In genomic region chr17:87877207-87878073, GRCm38 (mm10) we compare ENCODE assay signal across 8 mouse cellular contexts. TPM values are rescaled to one million over a fixed set of nuclear protein-coding genes. Genes with fewer than 3 reads are reported as not detected.
DNase-seq lines count a peak whose midpoint lies in the region; ATAC-seq and TF ChIP-seq lines count a peak whose summit lies in the region.
"Had no signal": no experiment of that assay in that cellular context is flagged by ENCODE, and none has a peak within 500 bp of the region (broad histone marks: within the 10 kb centered on the region; RNA-seq: fewer than 3 reads in every experiment).

No protein-coding gene starts in this region.

- no peak overlapping the region for H3K9ac ChIP-seq in MEL (ENCODE audit: control insufficient read depth, low read depth, low read length, poor library complexity, severe bottlenecking)
- no peak overlapping the region for H3K9ac ChIP-seq in embryonic facial prominence, embryonic 15.5 days

- no peak for DNase-seq in MEL (ENCODE audit: low read depth, low spot score)
- peak; percentile 82 for DNase-seq in brain, adult 2 months (ENCODE audit: low read depth, low spot score)
- peak; percentile 62 to 68 for DNase-seq in heart, postnatal 14 days
- peak; percentile 58 to 80 for DNase-seq in kidney, postnatal 25 days
- DNase-seq in lung, postnatal 36 days: peak; percentile 3
- peak; percentile 24 for DNase-seq in splenic B cell, adult 2 months (ENCODE audit: low read depth, low spot score)

- no peaks in the 10 kb centered on the region for H3K79me2 ChIP-seq in MEL (ENCODE audit: control insufficient read depth, insufficient read depth, low read length, poor library complexity)

- intact Hi-C loops in heart, postnatal 14 days (cut with DNase I): no loop called here

- no peak for TF ChIP-seq POLR2A in MEL (IDR thresholded peaks at IDR 0.05; ENCODE audit: control insufficient read depth in 1 of 2, insufficient read depth in 1 of 2, low read depth in 1 of 2, low read length in 2 of 2, poor library complexity in 1 of 2)

- peak; percentile 19 for TF ChIP-seq RAD21 in MEL (IDR thresholded peaks at IDR 0.05; ENCODE audit: low read depth, low read length)

- H3K27ac ChIP-seq in MEL (ENCODE audit: control insufficient read depth, low read depth, low read length): no peak overlapping the region
- H3K27ac ChIP-seq in embryonic facial prominence, embryonic 15.5 days (replicated peaks): no peak overlapping the region

- H3K27me3 ChIP-seq in MEL (ENCODE audit: control insufficient read depth in 1 of 2, insufficient read depth in 2 of 2, low read length in 2 of 2): no peaks in the 10 kb centered on the region
- no peaks in the 10 kb centered on the region for H3K27me3 ChIP-seq in embryonic facial prominence, embryonic 15.5 days
- no peaks in the 10 kb centered on the region for H3K27me3 ChIP-seq in splenic B cell, adult 2 months (ENCODE audit: control insufficient read depth, insufficient read depth, low read length, poor library complexity, severe bottlenecking)

- WGBS in embryonic facial prominence, embryonic 15.5 days: 17% methylated on average over 25 of the region's 25 CpGs

- H3K4me1 ChIP-seq in MEL (ENCODE audit: control insufficient read depth in 1 of 2, insufficient read depth in 2 of 2, low read length in 2 of 2): no peaks in the 10 kb centered on the region
- peaks cover 13% of the 10 kb centered on the region; the same call in 1 of the 2 replicates for H3K4me1 ChIP-seq in embryonic facial prominence, embryonic 15.5 days

- no peaks in the 10 kb centered on the region for H3K9me3 ChIP-seq in MEL (replicated peaks; ENCODE audit: insufficient read depth, low read length)
- no peaks in the 10 kb centered on the region for H3K9me3 ChIP-seq in embryonic facial prominence, embryonic 15.5 days (replicated peaks)

- TF ChIP-seq EP300 in MEL (IDR thresholded peaks at IDR 0.05; ENCODE audit: low read depth in 1 of 2, low read length in 2 of 2): no peak

- H3K36me3 ChIP-seq in MEL (ENCODE audit: control insufficient read depth in 1 of 2, insufficient read depth in 2 of 2, low read length in 2 of 2): 0 out of 4 replicates have a peak, but pooled peaks cover 0 to 2% of the 10 kb centered on the region in 2 experiments
- H3K36me3 ChIP-seq in embryonic facial prominence, embryonic 15.5 days: no peaks in the 10 kb centered on the region
- no peaks in the 10 kb centered on the region for H3K36me3 ChIP-seq in splenic B cell, adult 2 months (ENCODE audit: control insufficient read depth, insufficient read depth, low read length, poor library complexity, severe bottlenecking)

- H3K4me2 ChIP-seq in embryonic facial prominence, embryonic 15.5 days (replicated peaks): peak overlapping the region; percentile 22; the same call in 1 of the 2 replicates

- H3K4me3 ChIP-seq in MEL (ENCODE audit: control insufficient read depth in 1 of 2, insufficient read depth in 1 of 2, low read depth in 2 of 2, low read length in 2 of 2): no peak overlapping the region
- H3K4me3 ChIP-seq in embryonic facial prominence, embryonic 15.5 days (replicated peaks): no peak overlapping the region

- ATAC-seq in embryonic facial prominence, embryonic 15.5 days (ENCODE audit: insufficient number of reproducible peaks, low FRiP score, low TSS enrichment, low read depth): 0 out of 2 replicates have a peak, but pooled peaks have one; percentile 52

- TF ChIP-seq CTCF in MEL (IDR thresholded peaks at IDR 0.05 in 2 of 3, conservative IDR thresholded peaks at IDR 0.05 in 1 of 3; ENCODE audit: control insufficient read depth in 1 of 3, insufficient read depth in 1 of 3, low read depth in 2 of 3, low read length in 3 of 3, poor library complexity in 1 of 3, severe bottlenecking in 1 of 3): peak; percentile 22 to 64 (median 52); a peak in 5 of 6 replicates

TF ChIP-seq in MEL, 35 proteins besides CTCF, POLR2A, EP300 and RAD21:
- TF ChIP-seq SMC3 (IDR thresholded peaks at IDR 0.05; ENCODE audit: low read depth, low read length) (peak; percentile 30), TCF12 (IDR thresholded peaks at IDR 0.05; ENCODE audit: low read depth, low read length) (no peak), ELF1 (IDR thresholded peaks at IDR 0.05; ENCODE audit: low read depth, low read length) (no peak), MYC (IDR thresholded peaks at IDR 0.05; ENCODE audit: low read depth, low read length) (no peak), SIN3A (IDR thresholded peaks at IDR 0.05; ENCODE audit: low read length) (no peak)

RNA-seq across cellular contexts. Expression of gene Rpl36-ps4, which starts 43.3 kb away (rescaled TPM):
- total RNA-seq in MEL (2012; rRNA removed): not detected in 2 replicates
- polyA plus RNA-seq in MEL (2012; ENCODE audit: insufficient read depth in 1 of 2, insufficient read length in 2 of 2, low read depth in 1 of 2, low replicate concordance in 2 of 2, missing spikeins in 1 of 2): not detected
- not detected in 2 replicates for polyA plus RNA-seq in embryonic facial prominence, embryonic 15.5 days (2015; fragmentation: Nextera tagmentation; extraction: Ambion mirVana)
- total RNA-seq in heart, postnatal 14 days (2021): not detected
- total RNA-seq: hematopoietic stem cell, adult 5-6 weeks had no signal
